Mouse (Mus musculus): ENCODE results near the gene Aldh16a1. TPM values are rescaled to one million over a fixed set of nuclear protein-coding genes. Genes with fewer than 3 reads are reported as not detected.
"Not testable (repeated sequence)": the region's sequence is repeated elsewhere in the genome, so short reads cannot be mapped to it uniquely, and the experiment has no call there.

The Aldh16a1 gene
- polyA plus RNA-seq, 3 experiments from 2014 or later, result 15.2 to 32.1 (median 26.6) TPM

DNA sequence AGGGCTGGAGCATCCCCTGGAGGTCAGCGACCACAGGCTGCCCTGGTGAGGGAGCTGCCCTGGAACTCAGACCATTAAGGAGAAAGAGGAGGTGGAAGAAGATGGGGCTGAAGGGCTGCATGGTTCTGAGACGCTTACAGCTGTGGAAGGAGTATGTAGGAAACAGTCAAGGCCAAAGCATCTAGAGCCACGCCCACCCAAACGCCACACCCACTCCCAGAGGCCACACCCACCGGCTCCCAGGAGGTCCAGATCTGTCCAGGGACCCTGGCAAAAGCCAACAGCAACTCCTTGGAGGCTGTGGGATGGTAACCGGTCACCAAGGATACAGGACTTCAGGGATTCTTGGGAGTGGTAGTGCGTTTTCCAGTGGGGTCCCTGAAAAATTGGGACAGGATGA lies 24.2 kb upstream of the Aldh16a1 start:
- no peak for ATAC-seq

DNA sequence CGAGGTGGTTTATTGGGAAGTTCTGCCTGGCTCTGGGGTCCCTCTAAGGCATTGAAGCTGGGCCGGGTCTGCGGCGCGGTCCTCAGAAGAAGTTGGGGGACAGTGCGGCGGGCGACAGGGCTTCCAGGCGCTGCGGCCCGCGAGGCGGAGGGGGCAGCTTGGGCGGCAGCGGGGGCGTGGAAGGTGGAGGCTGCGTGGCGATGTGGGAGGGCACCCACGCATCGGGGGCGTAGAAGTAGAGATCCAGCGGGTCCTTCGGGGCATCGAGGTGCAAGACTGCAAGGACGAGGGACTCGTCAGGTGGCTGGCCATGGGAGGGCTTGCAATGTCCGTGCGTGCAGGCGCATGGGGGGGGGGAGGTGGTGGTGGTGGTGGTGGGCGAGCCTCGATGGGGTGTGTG lies 22.0 kb upstream of the Aldh16a1 start:
- no peak for ATAC-seq

DNA sequence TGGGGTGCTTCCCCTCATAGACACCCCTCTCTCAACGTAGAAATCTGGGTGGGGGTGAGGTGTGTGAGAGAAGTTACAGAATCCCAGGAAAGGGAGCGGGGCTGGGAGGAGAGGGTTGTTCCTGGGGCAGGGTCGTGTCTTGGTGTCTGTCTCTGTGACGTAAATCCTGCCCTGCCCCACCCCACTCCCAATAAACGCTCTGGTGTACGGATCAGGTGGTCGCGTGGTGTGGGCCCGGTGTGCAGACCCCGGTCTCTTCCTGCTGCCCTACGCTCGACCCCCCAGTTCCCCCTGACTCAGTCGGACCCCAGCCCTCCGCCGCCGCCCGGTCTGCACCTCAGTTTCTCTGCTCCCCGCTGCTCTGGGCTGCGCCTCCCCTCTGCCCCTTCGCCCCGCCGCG lies 21.5 kb upstream of the Aldh16a1 start:
- no peak for ATAC-seq

- ATAC-seq, result no peak
Observed at GRCm38 (mm10) chr7:45175398-45175797, 21.0 kb upstream of the Aldh16a1 start.

- no peak for ATAC-seq
Observed at GRCm38 (mm10) chr7:45174567-45175280, 20.3 kb upstream of the Aldh16a1 start.

GRCm38 (mm10) chr7:45173772-45174171 lies 19.4 kb upstream of the Aldh16a1 start:
- ATAC-seq, result not testable (repeated sequence)

DNA sequence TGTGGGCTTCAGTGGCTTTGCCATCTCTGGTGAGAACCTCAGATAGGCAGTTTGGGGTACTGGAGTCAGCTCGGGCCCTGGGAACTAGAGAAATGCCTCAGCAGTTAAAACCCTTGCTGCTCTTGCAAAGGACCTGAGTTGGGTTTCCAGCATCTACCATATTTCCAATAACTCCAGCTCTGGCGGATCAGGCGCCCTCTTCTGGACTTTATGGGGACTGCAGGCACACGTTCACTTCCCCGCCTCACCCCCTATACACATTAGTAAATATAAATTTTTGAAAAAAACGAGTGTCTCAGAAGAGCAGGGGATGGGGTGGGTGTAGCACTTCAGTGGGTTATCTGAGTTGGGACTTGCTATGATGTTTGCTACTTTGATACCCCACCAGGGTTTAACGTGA lies 18.6 kb upstream of the Aldh16a1 start:
- no peak for ATAC-seq

DNA sequence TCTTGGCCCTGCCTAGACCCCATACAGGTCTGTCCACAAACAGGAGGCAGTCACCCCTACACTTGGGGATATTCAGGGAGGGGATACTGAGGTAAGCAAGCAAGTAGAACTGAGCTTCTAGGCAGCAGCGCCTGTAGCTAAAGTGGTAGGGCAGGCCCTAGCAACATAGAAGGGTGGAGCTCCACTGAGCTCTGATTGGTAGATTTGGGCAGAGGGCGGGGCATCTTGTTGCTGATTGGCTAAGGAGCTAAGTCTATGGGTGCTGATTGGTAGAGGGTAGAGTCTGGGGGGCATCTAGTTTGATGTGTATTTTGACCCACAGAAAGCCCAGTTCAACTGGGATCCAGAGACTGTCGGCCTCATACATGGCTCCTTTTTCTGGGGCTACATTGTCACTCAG lies 15.1 kb upstream of the Aldh16a1 start:
- no peak for ATAC-seq

DNA sequence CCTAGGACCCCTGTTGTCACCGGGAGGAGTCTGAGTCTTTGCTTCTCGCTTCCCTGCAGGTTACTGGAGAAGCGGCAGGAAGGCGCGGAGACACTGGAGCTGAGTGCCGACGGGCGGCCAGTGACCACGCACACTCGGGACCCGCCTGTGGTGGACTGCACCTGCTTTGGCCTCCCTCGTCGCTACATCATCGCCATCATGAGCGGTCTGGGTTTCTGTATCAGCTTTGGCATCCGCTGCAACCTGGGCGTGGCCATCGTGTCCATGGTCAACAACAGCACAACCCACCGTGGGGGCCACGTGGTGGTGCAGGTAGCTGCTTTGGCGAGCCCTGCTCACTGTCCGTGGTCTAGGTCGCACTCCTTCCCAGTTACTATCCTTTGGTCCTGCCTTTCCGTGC lies 14.3 kb upstream of the Aldh16a1 start:
- ATAC-seq, result no peak

DNA sequence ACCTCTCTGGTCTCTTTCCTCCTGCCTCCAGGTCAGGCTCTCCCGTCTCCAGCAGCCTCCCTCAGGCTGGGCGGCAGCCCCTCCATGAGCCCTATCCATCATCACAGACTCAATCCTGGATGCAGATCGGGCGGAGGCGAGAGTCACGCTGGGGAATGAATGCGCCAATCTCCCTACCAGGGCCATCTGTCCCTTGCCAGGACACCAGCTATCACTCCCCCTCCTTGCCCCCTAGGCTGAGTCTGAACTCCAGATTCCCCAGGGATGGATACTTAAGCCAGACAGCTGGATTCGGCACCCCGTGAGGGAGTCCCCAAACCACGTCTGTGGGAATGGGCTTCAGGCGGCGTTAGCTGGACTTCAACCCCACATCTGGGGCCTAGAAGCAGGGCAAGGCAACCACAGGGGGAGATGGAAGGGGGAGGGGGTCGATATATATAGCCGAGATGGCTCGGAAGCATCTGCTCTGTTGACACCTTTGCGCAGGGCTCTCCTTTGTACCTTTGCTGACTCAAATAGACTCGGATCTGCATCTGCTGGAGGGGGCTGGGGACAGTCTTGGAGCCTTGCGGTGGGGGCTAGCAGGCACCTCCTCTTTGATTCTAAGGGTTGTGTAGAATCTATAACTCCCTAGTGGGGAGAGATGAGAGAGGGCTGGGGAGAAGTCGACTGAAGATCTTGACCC lies 13.5 kb upstream of the Aldh16a1 start:
- no peak for ATAC-seq

GRCm38 (mm10) chr7:45166950-45167401 lies 12.6 kb upstream of the Aldh16a1 start:
- no peak for ATAC-seq

DNA sequence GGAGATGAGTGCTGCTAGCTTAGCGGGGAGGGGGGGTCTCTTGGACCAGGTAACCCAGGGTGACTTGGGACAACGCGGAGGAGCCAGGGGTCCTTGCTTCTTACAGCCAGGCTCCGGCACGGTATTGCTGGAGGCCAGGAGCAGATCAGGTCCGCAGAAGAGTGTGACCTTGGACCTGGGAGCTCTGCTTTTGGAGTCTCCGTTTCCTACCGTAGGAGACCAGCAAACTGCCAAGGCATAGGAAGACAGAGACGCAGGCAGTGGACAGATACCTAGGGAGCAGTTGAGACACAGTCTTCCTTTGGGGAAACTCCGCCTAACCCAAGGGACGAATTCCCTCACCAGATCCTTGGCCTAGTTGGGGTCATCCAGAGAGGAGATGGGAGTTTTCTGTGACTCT lies 11.3 kb upstream of the Aldh16a1 start:
- no peak for ATAC-seq

DNA sequence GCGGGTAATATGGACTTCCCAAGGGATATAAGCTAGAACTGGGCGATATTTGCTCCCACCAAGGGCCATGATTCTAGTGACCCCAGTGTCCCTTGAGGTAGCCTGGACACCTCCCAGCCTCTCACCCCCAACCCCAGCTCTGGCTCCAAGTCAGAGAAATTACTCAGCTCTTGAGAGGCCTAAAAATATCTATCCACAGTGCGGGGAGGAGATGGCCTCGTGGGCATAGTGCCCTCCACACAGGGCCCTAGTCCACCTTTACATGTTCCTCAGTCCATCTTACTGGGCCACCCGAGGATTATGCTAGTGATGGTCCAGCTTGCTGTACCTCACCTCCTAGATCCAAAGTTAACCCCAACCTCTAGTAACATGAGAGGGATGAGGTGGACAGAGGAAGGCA lies 10.4 kb upstream of the Aldh16a1 start:
- no peak for ATAC-seq

- no peak for ATAC-seq
Observed at GRCm38 (mm10) chr7:45163735-45164490, 9.5 kb upstream of the Aldh16a1 start, which contains the start of gene Slc17a7. Gene Slc17a7, plus strand, starts transcription at chr7:45163949.

GRCm38 (mm10) chr7:45162996-45163615 lies 8.7 kb upstream of the Aldh16a1 start:
- no peak for ATAC-seq

DNA sequence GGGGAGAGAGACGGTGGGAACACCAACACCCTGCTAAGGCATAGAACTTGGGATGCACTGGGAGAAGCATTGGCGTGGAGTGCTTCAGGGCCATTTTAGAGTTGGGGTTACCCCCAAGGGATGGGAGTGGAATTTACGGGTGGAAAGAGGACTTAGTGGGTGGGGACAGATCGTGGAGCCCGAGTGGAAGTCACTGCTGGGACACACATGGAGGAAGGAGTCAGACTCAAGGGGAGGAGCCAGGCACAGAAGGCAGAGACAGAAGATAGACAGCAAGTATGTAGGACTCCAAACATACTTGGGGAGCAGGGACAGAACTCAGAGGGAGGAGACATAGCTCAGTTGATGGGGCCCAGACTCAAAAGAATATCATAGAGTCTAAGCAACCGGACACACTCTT lies 8.2 kb upstream of the Aldh16a1 start:
- no peak for ATAC-seq

DNA sequence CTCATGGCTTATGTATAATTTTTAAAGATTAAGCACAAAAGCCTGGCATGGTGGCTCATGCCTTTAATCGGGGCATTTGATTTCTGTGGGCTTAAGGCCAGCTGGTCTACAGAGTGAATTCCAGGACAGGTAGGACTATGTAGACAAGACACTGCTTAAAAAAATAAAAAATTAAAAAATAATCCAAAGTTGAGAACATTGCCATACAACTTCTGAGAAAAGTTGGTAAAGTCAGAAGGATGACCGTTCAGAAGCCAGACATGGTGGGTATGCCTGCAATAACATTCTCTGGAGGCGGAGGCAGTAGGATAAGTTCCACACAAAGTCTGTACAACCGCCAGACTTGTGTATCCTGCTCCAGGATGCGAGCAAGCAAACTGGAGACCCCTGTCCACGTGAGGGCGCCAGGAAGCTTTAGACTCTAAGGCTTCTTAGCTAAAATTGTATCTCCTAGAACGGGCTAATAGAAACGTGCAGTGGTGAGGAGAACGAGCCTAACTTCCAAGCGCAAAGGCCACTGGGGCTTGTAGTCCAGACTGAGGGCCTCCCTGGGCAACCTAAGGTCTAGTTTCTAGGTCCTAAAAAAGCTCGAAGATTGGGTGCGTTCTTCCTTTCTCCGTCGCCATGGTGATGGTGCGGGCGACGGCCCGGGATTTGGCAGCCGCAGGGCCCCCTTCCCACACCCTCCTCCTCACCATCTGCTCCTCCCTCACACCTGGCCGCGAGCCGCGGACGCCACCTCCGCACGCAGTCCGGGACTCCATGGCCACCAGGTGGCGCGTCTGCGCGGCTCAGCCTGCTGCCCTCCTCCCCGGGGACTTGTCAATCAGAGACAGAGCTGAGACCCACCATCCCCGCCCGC lies 7.5 kb upstream of the Aldh16a1 start:
- peak; percentile 96 for ATAC-seq

DNA sequence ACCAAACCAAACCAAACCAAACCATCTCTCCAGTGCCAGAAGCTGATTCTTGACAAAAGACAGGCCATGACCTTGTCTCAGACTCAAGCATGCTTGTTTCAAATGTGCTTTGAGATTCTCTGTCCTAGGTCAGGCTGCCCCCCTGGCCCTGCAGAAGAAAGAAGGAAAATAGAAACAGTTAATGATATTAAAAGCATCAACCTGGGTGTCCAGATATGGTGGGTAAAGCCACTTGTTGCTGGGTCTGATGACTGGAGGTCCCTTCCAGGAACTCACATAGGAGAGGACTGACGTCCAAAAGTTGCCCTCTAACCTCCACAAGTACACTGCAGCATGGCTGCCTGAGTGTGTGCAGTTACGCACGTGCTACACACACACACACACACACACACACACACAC lies 6.5 kb upstream of the Aldh16a1 start:
- no peak for ATAC-seq

GRCm38 (mm10) chr7:45160316-45160800 lies 6.0 kb upstream of the Aldh16a1 start:
- ATAC-seq, result no peak

- ATAC-seq, result no peak
Observed at GRCm38 (mm10) chr7:45158991-45159390, 4.6 kb upstream of the Aldh16a1 start.

DNA sequence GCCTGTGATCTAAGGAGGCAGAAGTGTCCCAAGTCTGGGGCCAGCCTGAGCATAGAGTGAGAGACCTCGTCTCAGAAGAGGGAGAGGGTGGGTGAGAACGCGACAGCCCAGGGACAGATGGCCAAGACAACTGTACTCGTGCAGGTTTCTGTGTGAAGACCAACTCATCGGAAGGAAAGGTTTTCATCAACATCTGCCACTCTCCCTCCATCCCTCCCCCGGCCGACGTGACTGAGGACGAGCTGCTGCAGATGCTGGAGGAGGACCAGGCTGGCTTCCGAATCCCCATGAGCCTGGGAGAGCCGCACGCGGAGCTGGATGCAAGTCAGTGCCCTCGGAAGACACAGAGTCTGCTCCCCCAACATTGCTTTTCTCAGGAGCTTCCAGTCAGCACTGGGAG lies 3.1 kb upstream of the Aldh16a1 start:
- ATAC-seq, result no peak

DNA sequence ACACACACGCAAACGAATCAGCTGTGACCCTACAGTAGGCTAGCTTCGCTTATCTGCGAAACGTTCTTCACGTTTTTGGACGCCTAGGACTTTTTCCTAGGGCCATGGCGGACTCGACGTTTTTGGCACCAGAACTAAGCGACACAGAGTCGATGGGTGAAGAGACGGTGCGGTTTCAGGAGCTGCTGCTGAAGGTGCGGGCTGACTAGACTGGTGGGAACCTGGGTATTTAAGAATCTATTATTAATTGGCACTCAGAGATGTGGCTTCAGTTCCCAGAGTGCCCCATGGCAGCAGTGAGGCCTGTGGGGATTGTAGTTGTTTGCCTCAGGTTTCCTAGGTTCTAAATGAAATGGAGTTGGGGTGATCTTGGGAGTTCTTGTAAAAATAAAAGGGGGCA lies 1.8 kb upstream of the Aldh16a1 start:
- ATAC-seq, result no peak

All from inflammation-experienced regulatory T-cells, adult 6 months (primary cell).